Mouse (Mus musculus) heart, adult 2 months (tissue): Measurements from ENCODE around the gene Gtf3c3.

Experiments
- CTCF ChIP-seq: fragments of 200-600 bp; IDR thresholded peaks from 2 replicates; pipeline ENCODE4 v1.8.1; 2022; ENCODE audit warnings: antibody characterized with exemption, mild to moderate bottlenecking, moderate library complexity
- EP300 ChIP-seq: fragments of 200-500 bp; IDR thresholded peaks from 2 replicates; pipeline ENCODE4 v1.6.1; 2011; ENCODE audit warnings: low read depth, low read length, control low read depth; ENCODE audit not compliant: insufficient read depth
- POLR2A ChIP-seq: fragments of 200-500 bp; IDR thresholded peaks from 2 replicates; pipeline ENCODE4 v1.6.1; 2011; ENCODE audit warnings: mild to moderate bottlenecking, low read depth, low read length, control low read depth; ENCODE audit not compliant: insufficient read depth

- TF ChIP-seq EP300 (no peak), CTCF (no peak), POLR2A (no peak)
These were observed 41.7 kb upstream of the Gtf3c3 start for GRCm38 (mm10) chr1:54480491-54480890.
